Mouse (Mus musculus): ENCODE results near the gene Zkscan3.

The Zkscan3 gene

DNA sequence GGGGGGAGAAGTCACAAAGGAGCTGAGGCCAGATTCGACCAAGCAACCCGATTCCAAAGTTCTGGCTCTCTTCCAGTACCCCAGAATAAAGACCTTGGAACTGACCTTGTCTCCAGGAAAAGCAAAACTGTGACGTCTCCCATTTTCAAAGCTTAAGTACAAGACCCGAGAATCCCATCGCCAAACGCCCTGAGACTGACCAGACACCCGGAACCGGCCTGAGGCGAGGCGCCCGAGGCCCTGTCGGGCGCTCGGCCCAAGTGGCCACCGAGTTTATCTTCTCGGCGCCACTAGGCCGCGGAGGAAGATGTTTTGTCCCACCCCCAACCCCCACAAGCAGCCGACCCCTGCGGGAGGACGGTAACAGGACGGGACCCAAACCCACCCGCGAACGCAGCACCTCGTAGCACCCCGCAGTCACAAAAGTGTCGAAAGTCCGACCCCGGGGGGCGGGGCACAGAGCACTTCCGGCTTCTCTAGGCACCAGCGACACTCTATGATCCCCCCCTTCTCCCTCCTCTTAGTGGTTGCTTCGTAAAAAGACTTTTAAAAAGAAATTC lies at the start of gene Zkscan3:
Zkscan3 (minus strand) TSS at position 469 of the 560 bp plus-strand sequence.
- peak; percentile 85 to 87 for DNase-seq

DNA sequence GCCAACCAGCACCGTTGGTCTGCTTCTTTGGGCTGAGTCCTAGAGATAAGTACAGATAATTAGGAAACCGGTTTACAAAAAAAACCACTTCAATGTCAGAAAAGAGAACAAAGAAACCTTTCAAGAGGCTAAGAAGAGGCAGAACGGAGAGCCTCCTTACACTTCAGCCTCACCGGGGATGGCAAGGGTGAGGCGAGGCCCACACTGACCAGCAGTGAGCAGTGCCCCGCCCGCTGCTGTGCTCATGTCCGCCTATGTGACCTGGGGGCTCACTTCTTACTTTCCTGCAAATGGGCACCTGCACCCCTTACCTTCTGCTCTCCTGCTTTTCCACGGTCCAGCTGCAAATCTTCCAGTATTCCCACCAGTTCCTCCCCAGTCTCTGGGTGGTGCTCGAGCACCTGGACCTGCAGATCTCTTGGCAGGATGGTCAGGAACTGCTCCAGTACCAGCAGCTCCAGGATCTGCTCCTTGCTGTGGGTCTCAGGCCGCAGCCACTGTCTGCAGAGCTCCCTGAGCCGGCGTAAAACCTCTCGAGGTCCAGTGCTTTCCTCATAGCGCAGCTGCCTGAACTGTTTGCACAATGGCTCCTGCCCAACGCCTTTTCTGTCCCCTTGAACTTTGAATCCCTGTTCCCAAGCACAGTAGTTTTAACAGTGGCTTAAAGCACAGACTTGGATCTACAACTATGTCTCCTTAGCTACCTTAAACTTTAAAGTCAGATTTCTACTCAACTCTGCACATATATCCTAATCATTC lies 45.5 kb upstream of the Zkscan3 start:
- no peak for DNase-seq

DNA sequence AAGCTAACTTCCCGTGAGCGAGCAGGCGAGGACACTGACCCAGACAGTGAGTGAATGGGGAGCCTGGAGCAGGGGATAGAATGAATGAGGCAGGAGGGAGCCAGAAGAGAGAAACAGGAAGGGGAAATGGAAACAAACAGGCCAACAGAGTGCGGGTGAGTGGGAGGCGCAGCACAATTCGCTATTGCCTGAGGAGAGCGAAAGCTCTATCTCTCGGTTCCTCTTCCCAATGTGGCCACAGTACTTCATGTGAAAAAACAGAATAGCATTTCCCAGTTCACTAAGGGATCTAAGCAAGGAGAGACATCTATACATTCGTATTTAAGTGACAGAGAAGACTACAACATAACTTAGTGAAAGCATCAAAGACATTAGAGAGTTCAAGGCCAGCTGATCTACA lies 44.2 kb upstream of the Zkscan3 start:
- DNase-seq, result no peak

DNA sequence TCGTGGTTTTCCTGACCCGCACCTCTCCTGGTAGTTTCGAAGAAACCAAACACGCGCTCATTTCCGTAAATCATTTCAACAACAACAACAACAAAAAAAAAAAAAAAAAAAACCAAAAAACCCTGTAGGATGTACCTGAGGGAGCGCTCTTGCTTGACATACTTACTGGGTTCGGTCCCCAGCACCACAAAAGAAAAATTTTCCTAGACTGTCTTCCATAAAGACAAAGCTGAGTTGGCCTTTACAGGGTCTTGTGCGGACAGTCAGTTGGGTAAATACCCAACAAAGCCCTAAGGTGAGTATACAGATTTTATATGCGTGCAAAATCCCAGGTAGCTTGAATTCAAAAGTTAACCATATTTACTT lies 38.6 kb upstream of the Zkscan3 start:
- DNase-seq, result no peak

DNA sequence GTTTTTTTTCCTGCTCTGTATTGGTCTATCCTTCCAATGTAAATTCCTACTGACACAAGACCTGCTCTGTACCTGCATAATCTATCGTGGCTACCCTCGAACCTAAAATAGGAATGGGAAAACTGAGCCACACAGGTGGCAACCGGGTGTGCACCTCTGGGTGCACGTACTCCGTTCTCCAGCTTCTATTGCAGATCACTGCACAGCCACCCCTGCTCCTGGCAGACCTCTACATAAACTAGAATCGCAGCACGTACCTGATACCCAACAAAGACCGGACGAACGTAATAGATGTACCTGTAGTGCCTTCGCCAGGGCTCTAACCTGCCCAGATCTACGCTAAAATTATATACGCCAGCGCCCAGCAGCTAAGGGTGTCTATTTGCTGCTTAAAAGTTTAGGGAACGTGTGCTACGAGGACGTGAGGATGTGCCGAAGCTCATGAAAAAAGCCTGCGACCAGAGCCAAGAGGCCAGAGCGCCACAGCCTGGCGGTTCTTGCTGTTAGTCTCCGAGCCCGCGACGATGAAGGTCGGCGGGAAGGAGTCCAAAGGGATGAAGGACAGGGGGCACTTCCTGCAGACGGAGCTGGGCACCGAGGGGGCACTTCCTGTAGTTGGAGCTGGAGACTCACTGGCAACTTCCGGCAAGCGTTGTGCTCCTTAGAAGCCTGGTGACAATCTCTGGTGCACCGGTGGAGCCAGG lies 38.1 kb upstream of the Zkscan3 start, which contains the start of gene Pgbd1:
Pgbd1 (minus strand) TSS at position 556 of the 704 bp plus-strand sequence.
- peak; percentile 77 to 79 for DNase-seq

DNA sequence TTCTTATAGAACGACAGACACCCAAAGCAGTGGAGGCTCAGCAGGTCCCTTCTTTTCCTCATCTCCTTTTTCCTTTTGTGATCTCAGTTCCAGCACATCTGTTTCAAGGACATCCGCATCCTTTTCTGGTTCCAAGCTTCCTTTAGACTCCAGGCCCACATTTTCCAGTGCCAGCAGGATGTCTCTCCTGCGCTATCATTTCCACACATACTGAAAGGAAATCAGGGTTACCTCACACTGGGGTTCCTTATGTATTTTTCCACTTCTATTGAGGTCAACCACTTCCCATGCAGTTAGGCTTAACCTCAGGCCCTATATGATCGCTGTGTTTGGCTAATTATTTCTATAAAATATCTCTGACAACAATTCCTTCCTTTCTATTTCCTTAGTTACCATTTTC lies 32.9 kb upstream of the Zkscan3 start:
- no peak for DNase-seq

DNA sequence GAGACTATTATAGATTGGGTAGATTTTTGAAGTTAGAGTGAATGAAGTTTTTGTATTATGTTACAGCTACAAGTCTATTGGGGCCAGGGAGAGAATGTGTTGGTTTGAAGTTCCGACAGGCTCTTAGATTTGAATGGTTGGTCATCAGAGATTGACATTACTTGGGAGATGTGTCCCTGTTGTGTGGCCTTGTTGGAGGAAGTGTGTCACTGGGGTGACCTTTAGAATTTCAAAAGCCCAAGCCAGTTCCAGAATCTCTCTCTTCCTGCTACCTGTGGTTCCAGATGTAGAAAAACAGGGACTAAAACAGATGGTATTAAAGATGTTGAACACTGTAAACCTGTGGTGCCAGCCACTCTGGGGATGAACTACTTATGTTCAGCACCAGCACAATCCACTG lies 25.1 kb upstream of the Zkscan3 start:
- no peak for DNase-seq

DNA sequence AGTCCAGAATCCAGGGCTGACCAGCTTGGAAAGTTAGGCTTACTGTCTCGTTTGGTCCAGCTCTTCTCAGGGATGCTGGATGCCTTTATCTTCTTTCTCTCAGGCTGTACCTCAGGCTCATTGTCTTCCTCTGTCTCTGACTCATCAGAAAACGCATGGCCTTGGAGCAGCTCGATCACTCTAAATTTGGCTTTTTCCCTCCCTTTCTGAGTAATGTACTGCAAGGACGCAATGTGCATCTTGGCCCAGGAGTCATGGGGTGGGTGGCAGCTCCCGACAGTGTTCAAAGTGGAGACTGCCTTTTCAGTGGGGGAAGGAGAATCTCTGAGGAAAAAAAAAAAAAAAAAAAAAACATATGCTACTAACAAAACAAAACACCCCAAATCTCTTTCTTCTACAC lies 20.7 kb upstream of the Zkscan3 start:
- DNase-seq, result no peak

DNA sequence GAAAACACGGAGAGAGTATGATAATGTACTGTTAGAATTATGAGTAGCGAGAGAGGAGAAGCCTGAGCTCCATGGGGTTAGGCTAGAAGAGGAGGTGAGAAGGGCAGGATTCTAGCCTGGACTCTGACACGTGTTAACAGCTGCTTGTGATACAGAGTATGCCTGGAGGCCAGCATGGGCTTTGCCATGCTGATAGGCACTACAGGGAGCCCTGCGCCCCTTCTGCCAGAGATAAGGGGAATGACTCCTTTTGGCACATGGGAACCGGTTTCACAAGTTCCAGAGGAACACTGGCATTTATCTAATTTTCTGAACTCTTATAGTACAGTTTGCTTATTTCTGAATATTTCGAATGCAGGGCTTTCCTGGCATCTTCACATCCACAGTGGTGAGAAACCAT lies 16.3 kb upstream of the Zkscan3 start:
- DNase-seq, result no peak

DNA sequence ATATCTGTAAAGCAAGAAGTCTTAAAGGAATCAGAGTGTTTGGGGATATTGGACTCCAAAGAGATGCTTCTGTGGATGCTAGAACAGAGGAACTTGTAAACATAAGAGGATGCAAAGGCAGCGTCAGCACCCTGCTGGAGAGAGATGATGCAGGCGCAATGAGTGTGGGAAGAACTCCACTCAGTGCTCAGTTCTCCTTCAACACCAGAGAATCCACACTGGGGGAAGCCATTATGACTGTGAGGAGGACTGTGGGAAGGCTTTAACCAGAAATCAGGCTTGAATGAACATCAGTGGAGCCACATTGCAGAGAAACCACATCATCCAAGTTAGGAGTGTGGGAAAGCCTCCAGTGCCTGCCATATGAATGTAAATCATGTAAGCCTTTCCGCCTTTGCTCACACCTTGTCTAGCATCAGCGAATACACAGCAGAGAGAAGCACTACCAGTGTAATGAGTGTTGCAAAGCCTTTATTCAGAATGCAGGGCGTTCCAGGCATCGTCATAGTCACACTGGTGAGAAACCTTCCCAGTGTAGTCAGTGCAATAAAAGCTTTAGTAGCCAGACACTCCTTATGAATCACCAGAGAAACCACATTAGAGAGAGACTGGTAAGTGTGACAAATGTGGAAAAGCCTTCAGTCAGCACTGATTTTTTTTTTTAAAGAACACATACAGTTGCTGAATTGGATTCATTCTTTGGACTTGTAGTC lies 14.9 kb upstream of the Zkscan3 start:
- DNase-seq, result no peak

DNA sequence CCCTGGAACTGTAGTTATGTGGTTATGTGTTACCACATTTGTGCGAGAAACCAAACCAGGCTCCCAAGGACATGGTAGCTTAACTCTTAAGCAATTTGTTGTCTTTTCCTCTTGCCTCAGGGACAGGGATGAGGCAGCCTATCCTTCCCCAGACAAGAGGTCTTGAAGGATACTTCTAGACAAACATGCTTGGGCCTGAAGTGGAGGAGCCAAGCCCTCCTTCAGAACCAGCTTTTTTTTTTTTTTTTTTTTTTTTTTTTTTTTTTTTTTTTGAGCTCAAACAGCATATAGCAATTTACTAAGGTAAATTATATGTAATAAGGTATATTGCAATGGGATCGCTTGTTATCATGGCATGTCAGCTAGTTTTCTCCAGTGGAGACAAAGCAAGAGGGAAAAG lies 13.2 kb upstream of the Zkscan3 start:
- DNase-seq, result no peak

DNA sequence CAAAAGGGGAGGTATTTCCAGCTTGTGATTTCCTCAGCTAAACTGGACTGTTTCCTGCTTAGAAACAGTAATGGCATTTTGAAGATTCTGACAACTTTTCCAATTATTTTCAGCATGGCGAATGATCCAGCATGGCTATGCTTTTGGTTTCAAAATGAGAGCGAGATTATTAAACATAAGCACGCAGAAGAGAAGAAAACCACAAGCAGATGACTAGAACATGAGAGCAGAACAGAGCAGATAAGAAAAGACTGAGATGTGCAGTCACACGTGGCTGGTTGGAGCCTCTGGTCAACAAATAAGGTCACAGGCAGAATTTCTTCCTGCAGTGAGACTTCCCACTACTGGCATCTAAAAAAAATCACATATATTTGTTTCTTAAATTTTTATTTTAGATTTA lies 12.7 kb upstream of the Zkscan3 start:
- no peak for DNase-seq

DNA sequence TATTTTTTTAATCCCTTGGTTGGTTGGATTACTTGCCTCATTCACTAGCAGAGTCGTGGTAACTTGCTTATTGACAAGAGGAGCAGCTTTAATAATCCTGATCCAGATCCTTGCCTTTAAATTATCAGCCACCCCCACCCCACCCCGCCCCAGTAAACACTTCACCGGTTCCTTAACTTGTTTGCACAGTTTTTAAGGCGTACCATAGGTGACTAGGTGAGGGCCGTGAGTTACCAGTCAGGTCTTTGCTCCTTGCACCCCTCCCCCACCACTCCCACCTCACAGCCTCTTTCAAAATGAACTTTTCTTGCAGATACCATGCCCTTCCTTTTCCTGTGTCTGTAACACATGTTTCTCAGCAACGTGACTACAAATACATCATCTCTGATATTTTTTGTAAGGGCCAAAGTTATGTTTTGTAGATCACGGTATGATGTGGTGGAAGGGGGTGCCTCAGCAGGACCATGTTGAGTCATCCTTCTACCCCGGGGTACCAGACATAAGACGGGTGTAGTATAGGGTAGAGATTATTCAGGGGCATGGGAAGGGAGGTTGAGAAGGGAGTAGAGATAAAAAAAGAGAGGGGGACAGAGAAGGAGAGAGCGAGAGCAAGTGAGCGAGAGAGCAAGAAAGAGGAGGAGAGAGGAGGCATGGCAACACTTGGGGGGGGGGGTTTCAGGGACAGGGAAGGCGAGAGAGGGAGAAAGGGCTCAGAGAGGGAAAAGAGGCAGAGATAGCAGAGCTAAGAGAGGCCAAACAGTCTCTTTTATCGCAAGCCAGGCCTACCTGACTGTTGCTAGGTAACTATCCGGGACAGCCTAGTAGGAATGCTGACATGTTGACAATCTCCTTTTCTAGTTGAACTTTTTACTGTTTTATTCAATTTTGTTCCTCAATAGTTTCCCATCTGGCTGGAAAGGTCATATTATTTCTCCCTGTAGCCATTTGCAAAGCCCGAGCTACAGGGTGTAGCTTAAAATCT lies 12.0 kb upstream of the Zkscan3 start:
- no peak for DNase-seq

DNA sequence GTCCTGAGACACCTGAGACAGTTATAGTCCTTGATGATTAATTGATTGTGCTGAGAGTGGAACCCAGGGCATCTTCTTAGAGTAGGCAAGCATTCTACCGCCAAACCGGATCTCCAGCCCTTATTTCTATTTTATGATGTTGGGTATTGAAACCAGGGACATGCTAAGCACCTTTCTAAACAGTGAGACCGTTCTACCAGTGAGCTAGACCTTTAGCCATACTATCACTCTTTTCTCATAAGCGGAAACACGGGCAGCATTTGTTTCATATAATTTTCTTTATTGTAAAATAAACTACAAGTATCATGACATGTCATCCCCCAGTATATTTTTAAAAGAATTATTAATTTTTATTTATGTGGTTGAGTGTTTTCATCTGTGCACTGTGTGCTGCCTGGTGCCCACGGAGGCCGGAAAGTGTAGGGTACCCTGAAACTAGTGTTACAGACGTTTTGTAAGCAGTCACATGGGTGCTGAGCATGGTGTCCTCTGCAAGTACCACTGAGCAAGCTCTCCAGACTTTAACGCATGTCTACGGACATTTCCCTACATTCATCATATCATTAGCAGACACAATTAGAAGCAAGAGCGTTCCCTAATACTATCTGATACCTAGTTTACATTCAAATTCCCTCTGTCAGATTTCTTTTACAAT lies 6.4 kb upstream of the Zkscan3 start:
- DNase-seq, result no peak

DNA sequence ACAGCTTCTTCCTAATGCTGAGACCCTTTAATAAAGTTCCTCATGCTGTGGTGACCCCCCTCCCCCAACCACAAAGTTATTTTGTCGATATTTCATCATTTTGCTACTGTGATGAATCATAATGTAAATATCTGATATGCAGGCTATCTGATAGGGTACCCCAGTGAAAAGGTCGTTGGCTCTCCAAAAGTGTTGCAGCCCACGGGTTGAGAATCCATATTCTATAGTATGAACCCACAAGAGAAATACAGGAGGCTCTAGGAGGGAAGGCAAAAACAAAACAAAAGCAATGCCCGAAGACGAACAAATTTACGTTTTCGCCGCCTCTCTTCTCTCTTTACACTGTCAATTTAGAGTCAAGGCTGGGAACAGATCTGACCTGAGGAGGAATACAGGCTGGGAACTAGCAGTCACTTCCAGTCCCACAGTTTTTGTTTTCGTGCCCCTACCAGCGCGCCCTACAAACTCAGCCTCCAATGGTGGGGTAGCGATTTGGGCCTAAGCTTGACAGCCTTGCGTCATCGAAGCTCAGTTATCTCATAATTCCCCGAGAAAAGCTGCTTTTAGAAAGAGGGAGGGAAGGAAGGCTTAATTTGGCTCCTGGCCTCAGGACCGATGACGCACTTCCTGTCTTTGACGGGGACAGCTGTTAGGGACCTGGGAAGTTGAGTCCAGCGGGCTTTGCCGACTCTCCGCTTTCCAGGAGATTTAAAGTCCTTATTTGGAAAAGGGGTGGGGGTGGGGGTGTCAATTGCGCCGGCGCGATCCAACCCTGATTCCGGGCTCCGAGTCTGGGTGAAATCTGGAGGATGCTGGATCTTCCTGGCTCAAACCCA lies 5.6 kb upstream of the Zkscan3 start:
- peak; percentile 84 to 86 for DNase-seq

DNA sequence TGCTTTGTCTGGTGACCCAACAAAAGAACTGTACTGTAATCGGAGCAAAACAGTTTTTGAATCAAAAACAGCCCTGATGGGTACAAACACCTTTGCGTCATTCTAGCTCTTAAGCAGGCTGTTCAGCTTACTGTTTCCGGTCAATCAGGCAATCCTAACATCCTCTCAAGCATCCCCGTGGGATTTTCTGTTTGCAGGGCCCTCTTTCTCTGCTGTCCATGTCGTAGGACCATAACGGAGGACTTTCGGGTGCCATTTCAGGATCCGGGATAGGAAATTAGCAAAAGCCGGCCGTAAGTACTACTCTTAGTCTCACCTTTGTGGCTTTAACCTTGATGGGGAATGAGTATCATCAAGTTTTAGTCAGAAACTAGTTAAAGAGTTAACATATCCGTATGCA lies 4.8 kb upstream of the Zkscan3 start:
- no peak for DNase-seq

DNA sequence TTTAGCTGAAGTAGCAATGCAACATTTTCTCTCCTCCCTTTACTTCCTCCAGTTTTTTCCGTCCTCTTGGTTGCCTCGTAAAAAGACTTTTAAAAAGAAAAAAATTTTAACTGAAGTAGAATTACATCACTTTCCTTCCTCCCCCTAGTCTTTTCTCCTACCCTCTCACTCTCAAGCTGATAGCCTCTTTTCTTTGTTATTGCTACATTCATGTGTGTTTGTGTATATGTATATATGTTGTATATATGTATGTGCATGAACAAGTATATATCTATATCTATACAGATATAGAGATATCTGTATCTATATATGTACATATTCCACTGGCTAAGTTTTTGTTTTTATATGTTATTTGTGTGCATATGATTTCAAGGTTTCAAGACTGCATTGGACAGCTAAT lies 293 bp upstream of the Zkscan3 start:
- DNase-seq, result no peak

DNA sequence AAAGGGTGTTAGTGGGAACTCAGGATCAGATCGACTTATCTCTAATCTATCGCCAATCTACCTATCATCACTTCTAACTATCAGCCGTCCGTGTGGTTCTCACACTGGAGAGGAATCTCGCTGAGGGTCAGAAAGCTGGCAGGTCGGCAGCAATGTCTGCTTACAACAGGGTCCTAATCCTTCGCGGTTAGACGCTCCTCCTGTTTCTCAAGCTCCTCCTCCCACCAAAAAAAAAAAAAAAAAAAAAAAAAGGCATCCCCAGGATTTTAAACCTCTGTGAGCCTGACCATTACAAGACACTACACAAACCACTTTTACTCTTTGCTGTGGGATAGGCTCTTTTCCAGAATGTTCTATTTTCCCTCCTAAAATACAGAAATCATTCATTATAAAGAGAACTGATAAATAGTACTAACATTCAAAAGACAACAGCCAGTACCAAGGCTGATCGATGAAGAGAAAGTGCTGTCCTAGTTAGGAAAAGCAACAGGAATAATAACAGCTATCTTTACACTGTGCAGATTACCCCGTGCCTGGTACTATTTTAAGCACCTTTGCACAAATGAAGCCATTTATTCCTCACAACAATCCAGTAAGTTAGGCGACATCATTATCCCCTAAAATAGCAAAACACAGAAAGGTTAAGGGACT lies 794 bp downstream of the Zkscan3 start:
- no peak for DNase-seq

DNA sequence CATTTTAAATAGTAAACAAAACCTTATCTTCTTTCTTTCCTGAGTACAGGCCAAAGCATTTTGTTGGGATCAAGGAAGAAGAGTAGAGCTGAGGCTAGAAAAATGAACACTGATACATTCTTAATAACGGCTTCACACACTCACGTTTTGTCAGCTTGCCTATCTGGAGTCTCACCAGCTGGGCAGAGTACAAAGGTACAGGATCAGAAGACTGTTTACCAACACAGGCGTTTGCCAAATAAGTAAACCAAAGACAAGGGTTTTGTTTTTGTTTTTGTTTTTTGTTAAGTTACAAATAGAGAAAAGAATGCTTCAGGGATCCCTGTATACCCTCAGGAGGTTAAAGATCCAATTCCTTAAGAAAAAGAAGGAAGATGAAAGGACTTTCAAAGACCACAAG lies 1.4 kb downstream of the Zkscan3 start:
- DNase-seq, result no peak

DNA sequence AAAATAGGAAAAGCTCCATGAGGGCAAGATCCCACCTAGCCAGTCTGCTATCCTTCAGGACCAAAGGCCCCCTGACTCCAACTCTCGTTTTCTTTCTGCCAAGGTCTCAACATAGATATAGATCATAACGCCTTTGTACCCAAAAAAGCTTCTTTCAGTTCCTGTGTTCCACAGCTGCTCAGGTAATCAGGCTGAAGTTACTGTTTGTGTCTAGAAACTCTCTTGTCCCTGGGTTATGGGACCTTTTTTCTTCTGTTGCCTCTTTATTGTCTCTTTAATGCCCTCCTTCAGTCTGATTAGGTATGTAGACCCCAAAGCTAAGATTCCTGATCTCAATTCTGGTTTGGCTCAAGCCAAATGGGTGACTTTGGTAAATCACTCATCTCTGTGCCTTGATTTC lies 5.1 kb downstream of the Zkscan3 start:
- no peak for DNase-seq
